Mouse (Mus musculus) midbrain, embryonic 16.5 days (tissue): ENCODE results near the gene S100a1. TPM values are rescaled to one million over a fixed set of nuclear protein-coding genes. Genes with fewer than 3 reads are reported as not detected.

Source experiments
- ATAC-seq: fragments of 200-750 bp; cut with Nextera tagmentation; 2 replicates; pipeline ENCODE4 v1.8.0; 2017; ENCODE audit warnings: moderate TSS enrichment
- H3K27ac ChIP-seq: fragments of 300-500 bp; sonication (generic); 2 replicates; pipeline ENCODE4 v1.5.1; 2014; ENCODE audit warnings: mild to moderate bottlenecking, low read length, mixed read lengths
- H3K27me3 ChIP-seq: fragments of 300-500 bp; sonication (generic); 2 replicates; pipeline ENCODE4 v1.6.1; 2014; ENCODE audit warnings: low read depth, low read length, mixed read lengths; ENCODE audit not compliant: control insufficient read depth, insufficient read depth
- H3K36me3 ChIP-seq: fragments of 300-500 bp; sonication (generic); 2 replicates; pipeline ENCODE4 v1.6.1; 2014; ENCODE audit warnings: mild to moderate bottlenecking, low read length, moderate library complexity, mixed read lengths; ENCODE audit not compliant: control insufficient read depth, insufficient read depth
- H3K4me1 ChIP-seq: fragments of 300-500 bp; sonication (generic); 2 replicates; pipeline ENCODE4 v1.6.1; 2014; ENCODE audit warnings: mild to moderate bottlenecking, low read length, mixed read lengths; ENCODE audit not compliant: control insufficient read depth, insufficient read depth
- H3K4me2 ChIP-seq: fragments of 300-500 bp; sonication (generic); 2 replicates; pipeline ENCODE4 v1.6.1; 2014; ENCODE audit warnings: mild to moderate bottlenecking, low read length, mixed read lengths
- H3K4me3 ChIP-seq: fragments of 300-500 bp; sonication (generic); 2 replicates; pipeline ENCODE4 v1.5.1; 2014; ENCODE audit warnings: low read depth, mild to moderate bottlenecking, low read length, moderate library complexity, mixed read lengths
- H3K9ac ChIP-seq: fragments of 300-500 bp; sonication (generic); 2 replicates; pipeline ENCODE4 v1.6.1; 2014; ENCODE audit warnings: low read depth, low read length, mixed read lengths
- H3K9me3 ChIP-seq: fragments of 300-500 bp; sonication (generic); replicated peaks from 2 replicates; pipeline ENCODE4 v1.6.1; 2014; ENCODE audit warnings: mild to moderate bottlenecking, low read length, mixed read lengths; ENCODE audit not compliant: control insufficient read depth, poor library complexity, severe bottlenecking
- WGBS: fragments of 180-500 bp; shearing (Covaris S2); extraction: QIAGEN DNeasy Blood & Tissue Kit; methylation state at CpG from one replicate; pipeline ENCODE4 v1.1.7; 2014; 5-methylcytosine and 5-hydroxymethylcytosine counted together
- polyA plus RNA-seq: library from polyadenylated mRNA; unstranded; fragments of >200 nt; fragmentation: Nextera tagmentation; extraction: Ambion mirVana; gene quantifications from 2 replicates; pipeline ENCODE4 v1.2.1, GENCODE M21; 2015

Gene S100a1
- polyA plus RNA-seq: 12.4 and 19.5 TPM in 2 replicates

DNA sequence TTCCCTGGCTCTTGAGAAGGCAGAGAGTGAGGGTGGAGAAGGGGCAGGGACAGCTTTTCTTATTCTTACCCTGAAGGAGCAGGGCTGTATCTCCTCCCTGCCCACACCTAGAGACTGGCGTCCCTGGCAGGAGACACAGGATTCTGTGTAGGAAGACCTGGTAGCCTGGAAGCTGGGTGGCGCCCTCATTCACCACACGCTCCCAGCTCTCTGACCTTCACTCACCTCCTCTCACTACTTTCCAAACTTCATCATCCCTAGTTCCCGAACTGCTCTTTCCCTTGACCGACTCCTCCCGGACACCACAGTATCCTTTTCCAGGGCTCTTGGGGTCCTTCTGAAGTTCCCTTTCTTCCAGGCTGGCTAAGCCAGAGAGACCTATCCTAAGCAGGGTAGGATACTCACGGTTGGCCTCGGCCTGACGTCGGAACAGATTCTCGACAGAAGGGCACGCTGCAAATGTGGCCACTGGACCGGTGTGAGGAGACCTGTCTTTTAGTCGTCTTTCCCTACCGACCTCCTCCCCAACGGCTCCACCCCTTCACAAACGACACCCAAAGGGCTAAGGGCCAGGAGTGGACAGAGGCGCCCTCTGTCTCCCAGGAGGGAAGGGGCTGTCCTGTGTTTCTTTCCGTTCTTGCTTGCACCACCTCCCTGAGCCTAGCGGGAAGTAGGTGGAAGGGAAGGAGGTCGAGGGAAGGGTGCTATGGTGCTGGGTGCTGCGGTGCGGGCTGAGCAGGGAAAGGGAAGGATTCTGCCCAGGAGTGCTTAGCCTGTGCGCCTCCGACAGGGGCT, at the start of gene S100a1, which contains the start of gene S100a13:
S100a1 (minus strand) TSS at position 597 of the 795 bp plus-strand sequence.
S100a13 (plus strand) TSS at position 640 of the 795 bp plus-strand sequence.
- H3K27ac ChIP-seq: no peak within 1 kb of the TSS
- no peaks in the 10 kb centered on the region for H3K9me3 ChIP-seq
- peak within 1 kb of the TSS; percentile 30 for H3K4me3 ChIP-seq
- H3K27me3 ChIP-seq: peaks cover 29% of the 10 kb centered on the region
- H3K9ac ChIP-seq: peak within 1 kb of the TSS; percentile 49
- no peaks in the 10 kb centered on the region for H3K36me3 ChIP-seq
- ATAC-seq: no peak
- peak within 1 kb of the TSS; percentile 57 for H3K4me2 ChIP-seq
- 3% methylated on average over 25 of the region's 25 CpGs for WGBS
- peaks cover 9% of the 10 kb centered on the region; the same call in 1 of the 2 replicates for H3K4me1 ChIP-seq

DNA sequence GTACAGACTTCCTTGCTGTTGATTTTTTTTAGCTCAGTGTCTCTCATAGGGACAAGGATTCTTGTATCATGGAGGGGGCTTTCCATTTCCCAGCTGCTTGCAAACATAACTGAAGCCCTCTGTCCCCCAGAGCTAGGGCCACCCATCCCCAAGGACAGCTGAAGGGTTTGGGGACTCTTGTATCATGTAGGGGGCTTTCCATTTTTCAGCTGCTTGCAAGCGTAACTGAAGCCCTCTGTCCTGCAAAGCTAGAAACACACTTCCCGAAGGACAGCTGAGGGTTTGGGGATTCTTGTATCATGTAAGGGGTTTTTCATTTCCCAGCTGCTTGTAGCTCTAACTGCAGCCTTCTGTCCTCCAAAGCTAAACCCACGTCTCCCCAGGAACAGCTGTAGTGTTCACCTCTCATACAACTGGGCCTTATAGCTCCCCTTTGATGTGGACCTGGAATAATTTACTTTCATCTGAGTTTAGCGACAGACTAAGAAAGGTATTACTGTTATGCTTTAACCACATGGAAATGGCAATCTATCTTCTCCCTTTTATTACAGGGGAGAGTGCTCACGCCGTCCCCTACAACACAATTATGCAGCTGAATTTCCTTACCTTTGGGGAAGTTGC, 45.9 kb upstream of the S100a1 start, which contains the start of gene S100a3:
S100a3 (plus strand) TSS at position 571 of the 621 bp plus-strand sequence.
- 86% methylated on average over 6 of the region's 6 CpGs for WGBS
- ATAC-seq: no peak
- no peaks in the 10 kb centered on the region for H3K4me1 ChIP-seq
- no peaks in the 10 kb centered on the region for H3K9me3 ChIP-seq
- H3K4me3 ChIP-seq: no peak within 1 kb of the TSS
- H3K4me2 ChIP-seq: no peak within 1 kb of the TSS
- H3K9ac ChIP-seq: no peak within 1 kb of the TSS
- no peaks in the 10 kb centered on the region for H3K27me3 ChIP-seq
- H3K36me3 ChIP-seq: no peaks in the 10 kb centered on the region
- no peak within 1 kb of the TSS for H3K27ac ChIP-seq

DNA sequence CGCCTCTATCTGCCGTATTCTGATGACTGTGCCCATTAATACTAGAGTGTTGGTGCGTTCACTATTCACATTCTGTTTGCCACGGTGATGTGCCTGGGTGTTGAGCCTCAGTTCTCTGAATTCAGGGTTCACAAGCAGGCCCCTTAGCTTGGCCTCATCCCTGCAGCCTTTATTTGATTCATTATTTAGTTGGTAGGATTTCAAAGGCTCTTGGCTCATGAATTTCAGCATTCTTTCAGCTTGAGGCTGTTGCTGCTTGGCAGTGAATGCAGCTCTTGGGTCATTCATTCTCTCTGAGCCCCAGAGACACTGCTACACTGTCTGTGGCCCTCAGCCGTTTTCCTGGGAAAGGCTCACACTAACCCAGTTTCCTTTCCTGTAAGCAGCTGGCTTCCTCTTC, 41.8 kb upstream of the S100a1 start:
- Histone ChIP-seq H3K4me1 (no peaks in the 10 kb centered on the region), H3K4me3 (no peak overlapping the region), H3K4me2 (no peak overlapping the region), H3K36me3 (no peaks in the 10 kb centered on the region), H3K27ac (peak overlapping the region; percentile 56), H3K9me3 (no peaks in the 10 kb centered on the region), H3K27me3 (no peaks in the 10 kb centered on the region), H3K9ac (no peak overlapping the region)
- WGBS: 24% methylated on average over 5 of the region's 5 CpGs
- peak; percentile 89 for ATAC-seq

DNA sequence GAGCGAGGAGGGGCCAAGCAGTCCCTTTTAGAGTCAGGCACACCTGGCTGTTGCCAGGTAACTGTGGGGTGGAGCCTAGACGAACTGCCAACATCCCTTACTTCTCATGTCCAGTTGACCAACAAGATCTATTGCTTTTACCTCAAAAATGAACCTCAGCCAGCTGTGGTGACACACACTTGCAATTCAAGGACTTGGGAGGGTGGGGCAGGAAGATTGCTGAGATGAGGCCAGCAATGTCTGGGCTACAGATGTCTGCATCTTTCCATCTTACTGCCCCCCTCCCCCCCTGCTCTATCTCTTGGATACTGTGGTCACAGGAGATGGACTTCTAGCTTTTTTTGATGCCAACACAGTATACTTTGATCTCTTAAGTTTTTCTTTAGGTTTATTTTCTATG, 38.0 kb upstream of the S100a1 start:
- no peak overlapping the region for H3K4me2 ChIP-seq
- no peak overlapping the region for H3K9ac ChIP-seq
- no peaks in the 10 kb centered on the region for H3K9me3 ChIP-seq
- 79% methylated on average over 2 of the region's 2 CpGs for WGBS
- H3K36me3 ChIP-seq: no peaks in the 10 kb centered on the region
- H3K4me3 ChIP-seq: no peak overlapping the region
- no peak for ATAC-seq
- H3K27me3 ChIP-seq: no peaks in the 10 kb centered on the region
- no peaks in the 10 kb centered on the region for H3K4me1 ChIP-seq
- no peak overlapping the region for H3K27ac ChIP-seq

DNA sequence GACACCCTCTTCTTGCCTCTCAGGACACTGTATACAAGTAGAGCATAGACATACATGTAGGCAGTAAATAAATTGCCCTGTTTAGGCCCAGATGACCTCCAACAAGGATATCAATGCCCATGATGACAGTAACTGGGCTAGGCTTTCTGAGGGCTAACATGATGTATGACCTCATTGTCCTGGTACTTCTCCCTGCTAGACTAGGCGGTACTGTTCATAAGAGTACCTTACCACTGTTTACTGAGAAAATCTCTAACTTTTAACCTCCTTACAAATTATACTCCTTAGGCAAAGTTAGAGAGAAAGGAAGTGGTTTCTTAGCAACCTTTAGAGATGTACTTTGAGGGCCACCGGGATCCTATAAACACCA, 36.2 kb upstream of the S100a1 start:
- Histone ChIP-seq H3K4me1 (no peaks in the 10 kb centered on the region), H3K27ac (no peak overlapping the region), H3K9me3 (no peaks in the 10 kb centered on the region), H3K36me3 (no peaks in the 10 kb centered on the region), H3K9ac (no peak overlapping the region), H3K4me2 (no peak overlapping the region), H3K27me3 (no peaks in the 10 kb centered on the region), H3K4me3 (no peak overlapping the region)
- ATAC-seq: no peak
- WGBS: 98% methylated on average over 2 of the region's 2 CpGs

DNA sequence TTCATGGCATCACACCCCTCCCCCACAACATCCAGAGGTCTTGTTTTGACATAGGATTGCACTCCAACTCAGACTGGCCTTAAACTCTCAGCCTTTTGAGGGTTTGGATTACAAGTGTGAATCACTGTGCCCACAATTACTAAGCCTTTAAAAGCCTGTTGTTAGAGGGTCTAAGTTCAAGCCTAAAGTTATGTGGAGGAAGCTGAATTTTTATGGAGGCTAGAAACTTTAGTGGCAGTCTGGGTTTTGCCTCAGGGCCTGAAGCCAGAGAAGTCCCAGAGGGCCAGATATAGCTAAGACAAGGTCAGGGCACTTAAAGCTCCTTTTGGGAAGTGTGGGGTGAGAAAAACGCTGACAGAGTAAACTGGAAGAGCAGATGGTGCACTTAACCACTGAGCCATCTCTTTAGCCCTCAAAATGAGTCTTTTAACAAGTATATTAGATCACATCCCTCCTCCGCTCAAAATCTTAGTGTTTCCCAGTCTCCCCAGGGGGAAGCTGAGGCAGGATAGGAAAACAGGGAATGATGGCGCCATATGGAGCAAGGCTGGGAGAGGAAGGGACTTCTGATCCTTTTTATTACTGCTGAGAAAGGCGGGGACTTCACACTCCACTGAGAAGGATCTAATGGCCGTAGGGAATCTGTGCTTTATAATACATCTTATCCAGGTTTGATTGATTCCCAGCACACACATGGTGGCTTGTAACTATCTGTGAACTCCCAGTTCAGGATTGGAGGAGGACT, 35.7 kb upstream of the S100a1 start:
- ATAC-seq: no peak

DNA sequence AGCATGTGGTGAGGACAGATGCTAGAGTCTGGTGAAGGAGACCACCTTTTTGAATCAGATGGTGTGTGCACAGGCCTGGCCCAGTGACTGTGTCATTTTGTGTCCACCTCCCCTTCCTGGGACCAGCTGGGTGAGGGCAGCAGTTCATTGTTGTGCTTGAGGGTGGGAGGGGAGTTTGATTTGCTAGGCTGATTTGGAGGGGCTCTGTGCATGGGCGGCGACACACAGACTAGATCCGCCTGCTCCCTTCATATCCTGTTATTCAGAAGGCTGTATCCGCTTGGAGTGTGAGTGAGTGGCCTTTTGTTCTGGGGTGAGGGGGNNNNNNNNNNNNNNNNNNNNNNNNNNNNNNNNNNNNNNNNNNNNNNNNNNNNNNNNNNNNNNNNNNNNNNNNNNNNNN, 26.7 kb upstream of the S100a1 start:
- peak; percentile 63; the same call in 1 of the 2 replicates for ATAC-seq
- H3K9ac ChIP-seq: no peak overlapping the region
- WGBS: 14% methylated on average over 4 of the region's 4 CpGs
- H3K27ac ChIP-seq: no peak overlapping the region
- H3K4me2 ChIP-seq: no peak overlapping the region
- H3K27me3 ChIP-seq: no peaks in the 10 kb centered on the region
- H3K4me3 ChIP-seq: no peak overlapping the region
- H3K36me3 ChIP-seq: no peaks in the 10 kb centered on the region
- H3K4me1 ChIP-seq: 0 out of 2 replicates have a peak, but pooled peaks cover 3% of the 10 kb centered on the region
- no peaks in the 10 kb centered on the region for H3K9me3 ChIP-seq

More for the DNA sequence above, 35.7 kb upstream of the S100a1 start:
- H3K36me3 ChIP-seq: no peaks in the 10 kb centered on the region
- 59% methylated on average over 5 of the region's 5 CpGs for WGBS
- no peak overlapping the region for H3K4me3 ChIP-seq
- H3K27ac ChIP-seq: no peak overlapping the region
- no peaks in the 10 kb centered on the region for H3K9me3 ChIP-seq
- no peaks in the 10 kb centered on the region for H3K27me3 ChIP-seq
- H3K4me1 ChIP-seq: no peaks in the 10 kb centered on the region
- H3K4me2 ChIP-seq: no peak overlapping the region
- no peak overlapping the region for H3K9ac ChIP-seq

DNA sequence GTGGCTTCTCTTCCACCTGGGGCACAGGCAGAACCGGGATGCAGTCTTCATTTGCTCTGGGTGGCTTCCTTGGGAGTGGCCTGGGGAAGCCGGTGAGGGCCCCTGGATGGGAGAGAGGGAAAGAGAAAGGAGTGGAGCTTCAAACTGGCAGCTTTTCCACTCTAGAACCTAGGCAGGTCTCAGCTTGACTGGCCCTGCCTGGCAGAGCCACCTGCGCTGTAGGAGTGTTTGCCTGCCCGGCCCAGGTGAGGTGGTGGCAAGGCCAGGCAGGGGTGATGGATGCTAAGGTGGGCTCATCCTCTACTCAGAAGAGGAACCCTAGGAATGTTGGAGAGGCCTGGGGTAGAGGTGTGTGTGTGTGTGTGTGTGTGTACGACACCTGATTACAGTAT, 23.7 kb upstream of the S100a1 start:
- Histone ChIP-seq H3K4me1 (0 out of 2 replicates have a peak, but pooled peaks cover 3% of the 10 kb centered on the region), H3K36me3 (no peaks in the 10 kb centered on the region), H3K27ac (no peak overlapping the region), H3K9ac (no peak overlapping the region), H3K4me3 (no peak overlapping the region), H3K4me2 (no peak overlapping the region), H3K9me3 (no peaks in the 10 kb centered on the region), H3K27me3 (no peaks in the 10 kb centered on the region)
- WGBS: 88% methylated on average over 5 of the region's 5 CpGs
- ATAC-seq: no peak
